ENCODE assay signal across 8 mouse cellular contexts in genomic region chr2:69635064-69635701, GRCm38 (mm10). TPM values are rescaled to one million over a fixed set of nuclear protein-coding genes. Genes with fewer than 3 reads are reported as not detected.
A peak's percentile ranks its signal among the peaks of the same experiment; 100 is the strongest.
DNase-seq lines count a peak whose midpoint lies in the region; ATAC-seq and TF ChIP-seq lines count a peak whose summit lies in the region.

No protein-coding gene starts in this region.

- peak overlapping the region; percentile 53 for H3K4me2 ChIP-seq in heart, embryonic 13.5 days
- peak overlapping the region; percentile 43 for H3K4me2 ChIP-seq in kidney, postnatal 0 days (ENCODE audit: low read length)
- H3K4me2 ChIP-seq in lung, embryonic 15.5 days, result peak overlapping the region; percentile 44

- TF ChIP-seq CTCF in kidney, postnatal 0 days (IDR thresholded peaks at IDR 0.05; ENCODE audit: low read depth), result peak; percentile 90

- 0 out of 2 replicates have a peak, but pooled peaks cover 2% of the 10 kb centered on the region for H3K4me1 ChIP-seq in heart, embryonic 13.5 days
- 0 out of 2 replicates have a peak, but pooled peaks cover 6% of the 10 kb centered on the region for H3K4me1 ChIP-seq in kidney, postnatal 0 days (replicated peaks; ENCODE audit: insufficient read depth, low read length)
- H3K4me1 ChIP-seq in lung, embryonic 15.5 days, result peaks cover 3% of the 10 kb centered on the region; the same call in 1 of the 2 replicates

- 0 out of 2 replicates have a peak, but pooled peaks cover 5% of the 10 kb centered on the region for H3K27me3 ChIP-seq in heart, embryonic 13.5 days (replicated peaks)
- no peaks in the 10 kb centered on the region for H3K27me3 ChIP-seq in kidney, postnatal 0 days (ENCODE audit: insufficient read depth, low read length)
- no peaks in the 10 kb centered on the region for H3K27me3 ChIP-seq in lung, embryonic 15.5 days

- peak; percentile 34 to 35 for DNase-seq in adrenal gland, adult 18-20 months (ENCODE audit: low spot score in 2 of 2)
- DNase-seq in adrenal gland, postnatal 4 days (ENCODE audit: low spot score in 2 of 2), result no peak
- DNase-seq in T-cell, adult 2 months (ENCODE audit: low spot score), result peak; percentile 61
- peak; percentile 85 for DNase-seq in embryo, embryonic 10.5 days (ENCODE audit: low spot score)
- DNase-seq in kidney, postnatal 0 days (ENCODE audit: low spot score), result peak; percentile 92

- H3K9me3 ChIP-seq in heart, embryonic 13.5 days, result no peaks in the 10 kb centered on the region
- no peaks in the 10 kb centered on the region for H3K9me3 ChIP-seq in kidney, postnatal 0 days (replicated peaks; ENCODE audit: low read length)
- H3K9me3 ChIP-seq in lung, embryonic 15.5 days, result no peaks in the 10 kb centered on the region

- 9% methylated on average over 11 of the region's 11 CpGs for WGBS in heart, embryonic 13.5 days
- WGBS in kidney, postnatal 0 days, result 9% methylated on average over 11 of the region's 11 CpGs
- whole genome bisulfite sequencing in lung, embryonic 15.5 days, result 9% methylated on average over 11 of the region's 11 CpGs

- peak overlapping the region; percentile 76 for H3K9ac ChIP-seq in heart, embryonic 13.5 days
- H3K9ac ChIP-seq in kidney, postnatal 0 days (ENCODE audit: low read depth, low read length), result no peak overlapping the region
- no peak overlapping the region for H3K9ac ChIP-seq in lung, embryonic 15.5 days

- H3K4me3 ChIP-seq in heart, embryonic 13.5 days, result peak overlapping the region; percentile 49
- H3K4me3 ChIP-seq in kidney, postnatal 0 days (replicated peaks; ENCODE audit: low read depth, low read length), result peak overlapping the region; percentile 30
- H3K4me3 ChIP-seq in lung, embryonic 15.5 days, result peak overlapping the region; percentile 43

- H3K27ac ChIP-seq in heart, embryonic 13.5 days (replicated peaks), result no peak overlapping the region
- no peak overlapping the region for H3K27ac ChIP-seq in kidney, postnatal 0 days
- H3K27ac ChIP-seq in lung, embryonic 15.5 days, result no peak overlapping the region

- no peak for ATAC-seq in heart, embryonic 13.5 days (ENCODE audit: extremely low read depth, insufficient number of reproducible peaks, low FRiP score, low TSS enrichment)
- no peak for ATAC-seq in kidney, postnatal 0 days (replicated peaks; ENCODE audit: low FRiP score, low read depth)
- no peak for ATAC-seq in lung, embryonic 15.5 days (ENCODE audit: borderline replicate concordance, extremely low read depth, low FRiP score, low TSS enrichment)
- ATAC-seq in neutrophil, adult 5-6 weeks (ENCODE audit: extremely low read depth, insufficient number of reproducible peaks, low FRiP score, poor library complexity, severe bottlenecking), result peak; percentile 82

- H3K36me3 ChIP-seq in heart, embryonic 13.5 days, result no peaks in the 10 kb centered on the region
- H3K36me3 ChIP-seq in kidney, postnatal 0 days (ENCODE audit: insufficient read depth, low read length), result no peaks in the 10 kb centered on the region
- H3K36me3 ChIP-seq in lung, embryonic 15.5 days, result no peaks in the 10 kb centered on the region

RNA-seq across cellular contexts. Expression of gene Bbs5, which starts 11.8 kb away (rescaled TPM):
- 1 to 10 TPM; 6.5 to 9.2 TPM for total RNA-seq in adrenal gland, adult 18-20 months (2021)
- 10 to 100 TPM; 11.1 to 11.7 TPM for total RNA-seq in adrenal gland, postnatal 4 days (2021)
- 9.6 and 13.3 TPM in 2 replicates for polyA plus RNA-seq in heart, embryonic 13.5 days (2015; fragmentation: Nextera tagmentation; extraction: Ambion mirVana)
- 18.2 and 20.4 TPM in 2 replicates for polyA plus RNA-seq in kidney, postnatal 0 days (2015; fragmentation: Nextera tagmentation; extraction: Ambion mirVana)
- polyA plus RNA-seq in lung, embryonic 15.5 days (2015; fragmentation: Nextera tagmentation; extraction: Ambion mirVana), result 14.2 and 17.3 TPM in 2 replicates
- total RNA-seq in neutrophil, adult 5-6 weeks (2017), result not detected in 2 replicates

RNA-seq across cellular contexts. Expression of gene Klhl41, which starts 34.7 kb away (rescaled TPM):
- total RNA-seq in adrenal gland, adult 18-20 months (2021), result 1 to 10 TPM in 1 of 2 experiments, under 1 TPM in 1; 0.40 to 1.0 TPM
- 10 to 100 TPM in 1 of 2 experiments, 1 to 10 TPM in 1; 5.2 to 18.0 TPM for total RNA-seq in adrenal gland, postnatal 4 days (2021)
- 14.2 and 17.4 TPM in 2 replicates for polyA plus RNA-seq in heart, embryonic 13.5 days (2015; fragmentation: Nextera tagmentation; extraction: Ambion mirVana)
- 0.14 and 0.20 TPM in 2 replicates for polyA plus RNA-seq in kidney, postnatal 0 days (2015; fragmentation: Nextera tagmentation; extraction: Ambion mirVana)
- 0.88 and 1.4 TPM in 2 replicates for polyA plus RNA-seq in lung, embryonic 15.5 days (2015; fragmentation: Nextera tagmentation; extraction: Ambion mirVana)
- total RNA-seq in neutrophil, adult 5-6 weeks (2017), result not detected in 2 replicates

RNA-seq across cellular contexts. Expression of gene Lrp2, which starts 49.3 kb away (rescaled TPM):
- 1 to 10 TPM in 1 of 2 experiments, under 1 TPM in 1; 0.45 to 1.2 TPM for total RNA-seq in adrenal gland, adult 18-20 months (2021)
- 10 to 100 TPM in 1 of 2 experiments, 1 to 10 TPM in 1; 2.0 to 40.1 TPM for total RNA-seq in adrenal gland, postnatal 4 days (2021)
- 0.45 and 0.57 TPM in 2 replicates for polyA plus RNA-seq in heart, embryonic 13.5 days (2015; fragmentation: Nextera tagmentation; extraction: Ambion mirVana)
- 37.5 TPM in 2 replicates for polyA plus RNA-seq in kidney, postnatal 0 days (2015; fragmentation: Nextera tagmentation; extraction: Ambion mirVana)
- polyA plus RNA-seq in lung, embryonic 15.5 days (2015; fragmentation: Nextera tagmentation; extraction: Ambion mirVana), result 0.38 and 0.87 TPM in 2 replicates
- total RNA-seq in neutrophil, adult 5-6 weeks (2017), result not detected in 2 replicates

Comparison
In these comparisons a context has a peak if more than half of its experiments do, and no peak if none do; other contexts are left out.
1. DNase-seq: peak in adrenal gland, adult 18-20 months (2 of 2), T-cell, adult 2 months (single experiment), embryo, embryonic 10.5 days (single experiment) and kidney, postnatal 0 days (single experiment); none in adrenal gland, postnatal 4 days (0 of 2).
2. Peak in every context shown above with its lines, with median percentiles within 50 percentile points of each other: H3K4me2 ChIP-seq and H3K4me3 ChIP-seq.